Mouse (Mus musculus) activated CD4-positive, CD25-positive, alpha-beta regulatory T cell, adult 4 months (primary cell): ENCODE results near the gene Krt35. TPM values are rescaled to one million over a fixed set of nuclear protein-coding genes. Genes with fewer than 3 reads are reported as not detected.

Experiments used
- ATAC-seq: one replicate; pipeline ENCODE4 v1.8.0; 2017
- polyA plus RNA-seq, 2 experiments: library from polyadenylated mRNA; unstranded; fragments of 100-300 nt; shearing (Covaris generic); gene quantifications; one replicate each; pipeline ENCODE4 v1.2.1; 2017

Gene Krt35
- polyA plus RNA-seq, 2 experiments from 2014 or later = not detected

DNA sequence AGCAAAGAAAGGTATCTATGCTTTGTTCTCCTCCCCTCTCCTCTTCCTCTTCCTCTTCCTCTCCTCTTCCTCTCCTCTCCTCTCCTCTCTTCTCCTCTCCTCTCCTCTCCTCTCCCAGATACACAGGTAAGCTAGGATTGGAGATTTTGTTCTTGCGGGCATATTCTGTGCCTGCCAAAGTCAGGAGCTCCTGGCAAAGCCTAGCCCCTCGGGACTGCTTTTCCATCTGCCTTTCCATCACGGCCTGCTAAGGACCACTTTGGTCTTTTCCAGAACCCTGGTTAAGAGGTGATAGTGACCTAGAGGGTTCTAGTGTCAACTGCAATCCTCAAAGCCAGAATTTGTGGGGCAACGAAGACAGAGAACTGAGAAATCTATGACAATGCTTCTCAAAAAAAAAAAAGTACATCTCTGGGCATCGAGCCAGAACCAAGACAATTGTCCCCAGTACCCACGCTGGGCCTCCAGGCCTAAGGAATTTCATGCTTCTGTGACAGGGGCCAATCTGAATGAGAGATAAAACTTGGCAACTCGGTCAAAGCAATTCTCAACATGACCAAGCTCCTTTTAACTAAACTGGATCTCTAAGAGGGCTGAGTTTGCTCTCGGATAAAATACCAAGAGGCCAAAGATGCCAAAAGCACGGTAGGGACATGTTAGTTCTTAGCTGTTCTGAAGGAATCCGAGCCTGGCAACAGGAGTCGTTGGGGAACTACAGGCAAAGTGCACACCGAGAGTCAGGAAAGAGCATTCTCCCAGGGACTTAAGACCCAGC lies 29.6 kb downstream of the Krt35 start:
- no peak for ATAC-seq

DNA sequence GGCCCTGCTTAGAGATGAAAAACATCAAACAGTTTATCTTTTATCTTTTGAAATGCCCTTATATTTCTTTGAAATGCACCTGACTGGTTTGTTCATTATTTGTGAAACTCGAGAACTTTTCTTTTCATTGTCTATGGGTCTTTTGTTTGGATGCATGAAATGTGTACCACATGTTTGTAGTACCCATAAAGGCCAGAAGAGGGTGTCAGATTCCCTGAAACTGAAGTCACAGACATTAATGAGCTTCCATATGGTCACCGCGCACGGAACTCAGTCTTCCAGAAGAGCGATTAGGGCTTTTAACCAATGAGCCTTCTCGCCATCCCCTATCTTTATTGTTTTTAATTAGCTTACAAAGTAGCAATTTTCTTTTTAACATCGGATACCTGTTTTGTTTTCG lies 37.2 kb downstream of the Krt35 start:
- ATAC-seq = no peak

GRCm38 (mm10) chr11:100055686-100056655 lies 40.1 kb downstream of the Krt35 start:
- ATAC-seq = no peak

- ATAC-seq = no peak
These were observed 45.6 kb downstream of the Krt35 start, which contains the start of gene Krt31 for GRCm38 (mm10) chr11:100050451-100050850. Gene Krt31 (minus strand): TSS chr11:100050551.

DNA sequence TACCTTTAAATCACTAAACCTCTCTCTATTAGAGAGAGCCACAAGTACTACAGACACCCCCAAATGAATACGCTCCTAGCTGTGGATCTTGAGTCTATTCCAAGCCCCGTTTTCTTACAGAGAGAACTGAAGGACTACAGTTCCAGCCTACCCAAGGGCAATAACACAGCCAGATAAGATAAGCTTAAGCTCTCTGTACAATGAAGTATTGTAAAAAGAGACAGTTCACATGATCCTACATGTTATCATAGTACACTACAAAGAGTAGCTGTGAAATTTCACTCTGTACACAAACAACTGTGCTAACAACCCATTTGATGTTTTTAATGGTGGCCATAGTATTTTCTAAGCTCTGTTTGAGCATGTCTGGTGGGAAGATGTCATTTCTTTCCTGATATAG lies 48.8 kb downstream of the Krt35 start:
- no peak for ATAC-seq

GRCm38 (mm10) chr11:100046303-100046866 lies 49.7 kb downstream of the Krt35 start:
- no peak for ATAC-seq

Other genes starting within 250 kb of the Krt35 start
- not detected for gene Krtap4-16, start 244.6 kb downstream of the Krt35 start, polyA plus RNA-seq
- gene Gm11568, start 238.3 kb downstream of the Krt35 start, polyA plus RNA-seq = not detected
- not detected for gene Gm11559, start 231.8 kb downstream of the Krt35 start, polyA plus RNA-seq
- gene Krtap9-1, start 222.9 kb downstream of the Krt35 start, polyA plus RNA-seq = not detected
- not detected for gene Gm11567, start 217.1 kb downstream of the Krt35 start, polyA plus RNA-seq
- not detected for gene Krtap31-1, start 188.3 kb downstream of the Krt35 start, polyA plus RNA-seq
- not detected for gene Gm11565, start 181.5 kb downstream of the Krt35 start, polyA plus RNA-seq
- not detected for gene Krtap31-2, start 159.9 kb downstream of the Krt35 start, polyA plus RNA-seq
- gene Krtap9-5, start 147.8 kb downstream of the Krt35 start, polyA plus RNA-seq = not detected
- not detected for gene Krtap29-1, start 117.2 kb downstream of the Krt35 start, polyA plus RNA-seq
- gene Krtap16-1, start 109.6 kb downstream of the Krt35 start, polyA plus RNA-seq = not detected
- not detected for gene Krtap17-1, start 102.2 kb downstream of the Krt35 start, polyA plus RNA-seq
- gene Krt33a, start 80.0 kb downstream of the Krt35 start, polyA plus RNA-seq = not detected
- gene Krt33b, start 66.4 kb downstream of the Krt35 start, polyA plus RNA-seq = not detected
- gene Krt34, start 54.7 kb downstream of the Krt35 start, polyA plus RNA-seq = not detected
- not detected for gene Krt31, start 45.7 kb downstream of the Krt35 start, polyA plus RNA-seq
- not detected for gene Krt32, start 8.0 kb downstream of the Krt35 start, polyA plus RNA-seq
- gene Krt36, start 9.4 kb upstream of the Krt35 start, polyA plus RNA-seq = not detected
- not detected for gene Krt13, start 25.3 kb upstream of the Krt35 start, polyA plus RNA-seq
- gene Krt15, start 39.7 kb upstream of the Krt35 start, polyA plus RNA-seq = not detected
- not detected for gene Krt19, start 52.4 kb upstream of the Krt35 start, polyA plus RNA-seq
- not detected for gene Krt9, start 97.0 kb upstream of the Krt35 start, polyA plus RNA-seq
- not detected for gene Krt14, start 111.3 kb upstream of the Krt35 start, polyA plus RNA-seq
- not detected for gene Krt16, start 152.7 kb upstream of the Krt35 start, polyA plus RNA-seq
- 1 to 10 TPM in 1 of 2 experiments, under 1 TPM in 1; 0.99 to 1.1 TPM for gene Krt17, start 164.8 kb upstream of the Krt35 start, polyA plus RNA-seq
- gene Krt42, start 173.6 kb upstream of the Krt35 start, polyA plus RNA-seq = not detected
- gene Eif1, start 223.6 kb upstream of the Krt35 start, polyA plus RNA-seq = 1,000 to 10,000 TPM; 1,765 to 2,357 TPM
- gene Gast, start 238.2 kb upstream of the Krt35 start, polyA plus RNA-seq = not detected